Mouse (Mus musculus): ENCODE data around the gene Vsig8.

DNA sequence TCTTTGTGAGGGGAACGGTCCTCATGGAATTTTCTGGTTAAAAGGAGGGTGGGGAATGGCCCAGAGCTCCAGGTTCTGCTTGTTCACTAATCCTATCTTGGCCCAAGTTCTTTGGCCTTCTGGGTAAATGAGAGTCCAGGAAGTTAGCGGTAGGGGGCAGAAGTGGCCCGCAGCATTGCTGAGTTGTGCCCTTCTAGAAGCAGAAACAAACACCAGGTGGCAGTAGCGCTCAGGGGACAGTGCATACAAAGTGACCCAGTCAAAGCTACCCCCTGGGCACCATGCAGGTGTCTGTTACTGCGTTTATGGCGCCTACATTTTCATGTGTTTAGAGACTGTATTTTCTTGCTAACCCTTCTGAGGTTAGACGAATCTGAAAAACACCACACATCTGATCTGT is 27.0 kb upstream of the Vsig8 start:
- TF ChIP-seq POLR2A (IDR thresholded peaks at IDR 0.05; ENCODE audit: insufficient read length, low read depth): no peak
- no peak for TF ChIP-seq USF1 (IDR thresholded peaks at IDR 0.05; ENCODE audit: low read depth)
- no peak for TF ChIP-seq MAX (IDR thresholded peaks at IDR 0.05; ENCODE audit: low read depth)
- TF ChIP-seq MYOG (IDR thresholded peaks at IDR 0.05; ENCODE audit: control insufficient read depth in 1 of 3, insufficient read depth in 1 of 3, insufficient read length in 2 of 3, low read depth in 2 of 3): no peak
- TF ChIP-seq CEBPB (IDR thresholded peaks at IDR 0.05; ENCODE audit: insufficient read depth, poor library complexity, severe bottlenecking): no peak
- TF ChIP-seq E2F4 (IDR thresholded peaks at IDR 0.05; ENCODE audit: insufficient read depth): no peak
- no peak for TF ChIP-seq TCF3 (IDR thresholded peaks at IDR 0.05; ENCODE audit: insufficient read length, low read depth)
- TF ChIP-seq MYOD1 (IDR thresholded peaks at IDR 0.05; ENCODE audit: control insufficient read depth in 1 of 3, insufficient read length in 2 of 3, low read depth in 2 of 3): no peak
